Mouse (Mus musculus) midbrain, embryonic 16.5 days (tissue): ENCODE measurements around the gene Akap13. TPM values are rescaled to one million over a fixed set of nuclear protein-coding genes. Genes with fewer than 3 reads are reported as not detected.

Experiments
- ATAC-seq: fragments of 200-750 bp; cut with Nextera tagmentation; 2 replicates; pipeline ENCODE4 v1.8.0; 2017; ENCODE audit warnings: moderate TSS enrichment
- H3K27ac ChIP-seq: fragments of 300-500 bp; sonication (generic); 2 replicates; pipeline ENCODE4 v1.5.1; 2014; ENCODE audit warnings: mild to moderate bottlenecking, low read length, mixed read lengths
- H3K27me3 ChIP-seq: fragments of 300-500 bp; sonication (generic); 2 replicates; pipeline ENCODE4 v1.6.1; 2014; ENCODE audit warnings: low read depth, low read length, mixed read lengths; ENCODE audit not compliant: control insufficient read depth, insufficient read depth
- H3K36me3 ChIP-seq: fragments of 300-500 bp; sonication (generic); 2 replicates; pipeline ENCODE4 v1.6.1; 2014; ENCODE audit warnings: mild to moderate bottlenecking, low read length, moderate library complexity, mixed read lengths; ENCODE audit not compliant: control insufficient read depth, insufficient read depth
- H3K4me1 ChIP-seq: fragments of 300-500 bp; sonication (generic); 2 replicates; pipeline ENCODE4 v1.6.1; 2014; ENCODE audit warnings: mild to moderate bottlenecking, low read length, mixed read lengths; ENCODE audit not compliant: control insufficient read depth, insufficient read depth
- H3K4me2 ChIP-seq: fragments of 300-500 bp; sonication (generic); 2 replicates; pipeline ENCODE4 v1.6.1; 2014; ENCODE audit warnings: mild to moderate bottlenecking, low read length, mixed read lengths
- H3K4me3 ChIP-seq: fragments of 300-500 bp; sonication (generic); 2 replicates; pipeline ENCODE4 v1.5.1; 2014; ENCODE audit warnings: low read depth, mild to moderate bottlenecking, low read length, moderate library complexity, mixed read lengths
- H3K9ac ChIP-seq: fragments of 300-500 bp; sonication (generic); 2 replicates; pipeline ENCODE4 v1.6.1; 2014; ENCODE audit warnings: low read depth, low read length, mixed read lengths
- H3K9me3 ChIP-seq: fragments of 300-500 bp; sonication (generic); replicated peaks from 2 replicates; pipeline ENCODE4 v1.6.1; 2014; ENCODE audit warnings: mild to moderate bottlenecking, low read length, mixed read lengths; ENCODE audit not compliant: control insufficient read depth, poor library complexity, severe bottlenecking
- WGBS: fragments of 180-500 bp; shearing (Covaris S2); extraction: QIAGEN DNeasy Blood & Tissue Kit; methylation state at CpG from one replicate; pipeline ENCODE4 v1.1.7; 2014; 5-methylcytosine and 5-hydroxymethylcytosine counted together
- polyA plus RNA-seq: library from polyadenylated mRNA; unstranded; fragments of >200 nt; fragmentation: Nextera tagmentation; extraction: Ambion mirVana; gene quantifications from 2 replicates; pipeline ENCODE4 v1.2.1, GENCODE M21; 2015

Gene Akap13
- polyA plus RNA-seq, 1 experiment from 2014 or later: 10.7 TPM

DNA sequence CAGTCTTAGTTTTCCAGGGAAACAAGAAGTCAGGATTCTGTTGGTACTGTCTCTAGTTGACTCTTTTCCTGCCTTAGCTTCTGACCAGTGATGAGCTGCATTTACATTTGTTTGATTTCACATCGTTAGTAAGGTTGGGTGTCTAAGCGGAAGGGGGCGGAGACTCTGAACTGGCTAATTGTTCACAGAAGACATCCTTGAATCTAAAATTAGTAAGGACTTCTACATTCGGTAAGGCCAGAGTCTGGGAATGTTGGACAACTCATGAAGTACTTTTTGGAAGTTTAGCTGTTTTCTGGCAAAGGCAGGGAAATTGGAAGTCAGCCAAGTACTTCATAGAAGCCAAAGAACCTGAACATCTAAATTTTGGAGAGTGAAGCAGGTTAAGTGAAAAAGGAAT is 188.7 kb downstream of the Akap13 start:
- 58% methylated on average over 4 of the region's 4 CpGs for WGBS
- H3K27me3 ChIP-seq: no peaks in the 10 kb centered on the region
- peaks cover 13% of the 10 kb centered on the region for H3K4me1 ChIP-seq
- no peaks in the 10 kb centered on the region for H3K36me3 ChIP-seq
- peak overlapping the region; percentile 23 for H3K4me2 ChIP-seq
- no peaks in the 10 kb centered on the region for H3K9me3 ChIP-seq
- no peak overlapping the region for H3K9ac ChIP-seq
- peak overlapping the region; percentile 6; the same call in 1 of the 2 replicates for H3K4me3 ChIP-seq
- H3K27ac ChIP-seq: no peak overlapping the region
- no peak for ATAC-seq

DNA sequence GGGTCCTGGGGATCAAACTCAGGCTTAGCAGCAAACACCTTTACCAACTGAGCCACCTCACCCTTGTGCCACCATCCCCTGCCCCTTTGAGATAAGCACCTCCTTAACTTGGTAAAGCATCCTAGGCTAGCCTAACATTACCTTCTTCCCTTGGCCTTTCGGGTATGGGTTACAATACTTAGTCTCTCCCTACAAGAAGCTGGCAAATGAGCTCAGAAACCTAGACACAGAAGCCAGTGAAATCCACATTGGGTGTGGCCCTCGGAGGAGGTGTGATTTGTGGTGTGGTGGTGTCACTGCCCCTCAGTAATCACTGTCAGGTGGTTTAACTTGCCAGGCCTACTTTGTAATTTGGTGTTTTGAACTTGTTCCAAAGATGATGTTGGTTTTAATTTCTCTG is 189.3 kb downstream of the Akap13 start:
- no peak overlapping the region for H3K4me2 ChIP-seq
- H3K4me1 ChIP-seq: peaks cover 13% of the 10 kb centered on the region
- no peaks in the 10 kb centered on the region for H3K36me3 ChIP-seq
- H3K9me3 ChIP-seq: no peaks in the 10 kb centered on the region
- 94% methylated on average over 2 of the region's 2 CpGs for WGBS
- no peak overlapping the region for H3K9ac ChIP-seq
- H3K4me3 ChIP-seq: no peak overlapping the region
- no peak overlapping the region for H3K27ac ChIP-seq
- no peaks in the 10 kb centered on the region for H3K27me3 ChIP-seq
- no peak for ATAC-seq

DNA sequence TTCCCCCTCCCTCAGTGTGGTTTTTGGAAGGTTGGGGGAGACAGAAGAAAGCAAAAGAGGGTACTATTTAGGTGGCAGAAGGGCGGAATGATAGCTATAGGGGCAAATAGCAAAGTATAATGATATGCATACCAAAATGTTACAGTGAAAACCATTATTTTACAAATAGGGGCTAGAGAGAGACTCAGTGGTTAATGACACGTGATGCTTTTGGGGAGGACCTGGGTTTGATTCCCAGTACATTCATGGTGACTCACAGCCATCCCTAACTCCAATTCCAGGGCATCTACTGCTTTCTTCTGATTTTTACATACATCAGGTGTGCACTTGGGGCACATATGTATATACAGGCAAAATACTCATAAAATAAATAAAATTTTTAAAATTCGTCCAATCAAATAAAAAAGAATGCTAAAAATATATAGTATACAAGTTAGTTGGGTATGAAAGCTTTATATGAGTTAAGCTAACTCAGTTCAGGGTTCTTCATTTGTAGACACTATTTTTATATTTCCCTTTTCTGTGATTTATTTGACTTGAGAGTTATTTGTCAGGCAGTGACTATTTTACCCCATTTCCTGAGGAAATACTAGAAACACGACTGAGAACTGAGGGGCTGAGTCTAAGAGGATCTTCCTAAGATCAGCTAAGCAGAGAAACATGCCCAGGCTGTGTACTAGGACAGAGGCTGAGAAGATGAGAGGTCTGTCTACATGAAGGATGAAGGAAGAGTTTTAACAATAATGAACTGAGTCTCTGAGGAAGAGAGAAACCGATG is 190.0 kb downstream of the Akap13 start:
- 87% methylated on average over 5 of the region's 5 CpGs for WGBS
- no peak for ATAC-seq
- Histone ChIP-seq H3K9me3 (no peaks in the 10 kb centered on the region), H3K27ac (no peak overlapping the region), H3K27me3 (no peaks in the 10 kb centered on the region), H3K4me3 (no peak overlapping the region), H3K4me2 (no peak overlapping the region), H3K36me3 (no peaks in the 10 kb centered on the region), H3K9ac (no peak overlapping the region), H3K4me1 (peaks cover 13% of the 10 kb centered on the region)

DNA sequence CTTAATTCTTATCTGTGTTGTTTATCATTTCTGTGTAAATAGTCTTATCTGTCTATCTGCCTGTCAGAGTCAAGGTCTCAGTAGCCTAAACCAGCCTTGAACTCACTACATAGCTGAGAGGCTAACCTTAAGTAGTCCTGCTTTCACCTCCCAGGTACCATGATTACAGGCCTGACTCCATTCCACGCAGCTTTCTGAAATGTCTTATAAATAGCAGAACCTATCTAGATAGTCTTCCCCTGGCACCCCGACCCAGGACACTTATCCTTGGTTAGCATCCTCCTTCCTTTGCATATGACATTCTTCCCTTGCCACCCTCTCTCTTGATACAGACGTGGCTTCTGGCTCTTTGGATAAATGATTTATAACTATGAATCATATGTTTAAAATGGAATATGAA is 192.7 kb downstream of the Akap13 start:
- Histone ChIP-seq H3K9ac (no peak overlapping the region), H3K27ac (no peak overlapping the region), H3K4me3 (no peak overlapping the region), H3K36me3 (no peaks in the 10 kb centered on the region), H3K4me1 (no peaks in the 10 kb centered on the region), H3K4me2 (no peak overlapping the region), H3K27me3 (no peaks in the 10 kb centered on the region), H3K9me3 (no peaks in the 10 kb centered on the region)
- ATAC-seq: no peak
- WGBS: 91% methylated on average over 3 of the region's 3 CpGs

DNA sequence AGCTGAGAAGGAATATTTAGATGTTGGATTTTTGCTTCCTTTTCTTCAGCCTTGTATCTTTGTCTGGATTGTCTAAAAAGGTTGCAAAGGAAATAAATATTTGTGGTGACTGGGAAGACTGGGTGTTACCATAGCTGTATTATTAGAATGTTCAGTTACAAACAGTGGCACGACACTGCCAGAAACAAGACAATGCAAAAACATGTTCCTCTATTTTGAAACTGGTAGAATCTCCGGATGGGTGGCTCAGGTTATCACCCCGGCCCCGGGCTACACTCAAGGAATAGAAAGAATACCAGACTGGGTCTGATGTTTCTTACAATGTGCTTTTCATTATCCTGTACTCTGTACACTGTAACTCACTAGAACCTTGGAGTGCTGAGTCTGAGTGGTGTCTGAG is 193.6 kb downstream of the Akap13 start:
- no peak for ATAC-seq
- 90% methylated on average over 4 of the region's 4 CpGs for WGBS
- no peak overlapping the region for H3K4me2 ChIP-seq

DNA sequence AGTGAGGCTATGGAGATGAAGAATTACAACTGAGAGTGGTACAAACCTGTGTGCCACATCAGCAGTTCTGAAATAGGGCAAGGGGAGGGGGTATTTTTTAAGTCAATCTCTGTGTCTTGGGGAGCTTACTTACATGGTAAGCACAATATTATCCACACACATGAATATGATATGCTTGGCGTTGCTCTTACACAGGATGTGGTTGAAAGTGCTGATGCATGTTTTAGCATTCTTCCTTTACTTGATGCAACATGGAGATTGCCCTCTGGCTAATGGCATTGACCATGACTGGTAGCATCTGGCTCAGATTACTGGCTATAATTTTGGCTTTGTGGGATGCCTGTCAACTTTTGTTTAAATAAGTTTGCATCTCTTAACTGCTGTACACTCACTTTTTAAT is 194.6 kb downstream of the Akap13 start:
- H3K36me3 ChIP-seq: no peaks in the 10 kb centered on the region
- no peak overlapping the region for H3K4me2 ChIP-seq
- 83% methylated on average over 1 of the region's 1 CpGs for WGBS
- ATAC-seq: no peak
- no peaks in the 10 kb centered on the region for H3K27me3 ChIP-seq
- no peak overlapping the region for H3K4me3 ChIP-seq
- no peaks in the 10 kb centered on the region for H3K9me3 ChIP-seq
- H3K9ac ChIP-seq: no peak overlapping the region
- H3K27ac ChIP-seq: no peak overlapping the region
- H3K4me1 ChIP-seq: no peaks in the 10 kb centered on the region

More for the DNA sequence above, 193.6 kb downstream of the Akap13 start:
- Histone ChIP-seq H3K27ac (no peak overlapping the region), H3K9me3 (no peaks in the 10 kb centered on the region), H3K9ac (no peak overlapping the region), H3K36me3 (no peaks in the 10 kb centered on the region), H3K27me3 (no peaks in the 10 kb centered on the region), H3K4me3 (no peak overlapping the region), H3K4me1 (no peaks in the 10 kb centered on the region)

DNA sequence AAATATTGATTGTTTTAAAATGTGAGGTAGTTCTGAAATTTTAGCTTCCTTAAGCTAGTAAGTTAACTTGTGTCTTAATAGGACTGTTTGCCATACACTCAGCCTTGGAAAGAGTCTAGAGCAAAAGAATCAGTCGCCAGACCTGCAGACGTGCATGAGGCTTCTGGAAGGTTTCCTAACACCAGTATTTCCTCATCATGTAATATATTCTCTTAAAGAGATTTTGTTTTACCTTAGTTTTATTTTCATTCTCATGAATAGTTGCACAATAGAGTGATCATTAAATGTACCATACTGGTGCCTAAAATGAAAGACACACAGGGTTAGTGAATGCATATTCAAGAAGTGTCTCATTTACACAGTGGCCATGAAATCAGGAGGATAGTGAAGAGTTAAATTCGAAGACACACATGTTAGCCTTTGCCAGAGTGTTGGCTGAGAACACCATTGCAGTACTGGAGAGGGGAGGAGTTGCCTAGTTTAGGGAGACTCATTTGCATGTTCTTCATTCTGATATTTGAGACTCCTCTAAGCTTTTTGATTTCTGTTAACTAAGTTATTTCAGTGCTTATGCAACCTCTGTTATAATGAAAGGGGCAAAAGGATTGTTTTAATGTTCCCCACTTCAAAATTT is 198.5 kb downstream of the Akap13 start:
- H3K4me1 ChIP-seq: no peaks in the 10 kb centered on the region
- no peaks in the 10 kb centered on the region for H3K36me3 ChIP-seq
- H3K9me3 ChIP-seq: no peaks in the 10 kb centered on the region
- H3K27ac ChIP-seq: no peak overlapping the region
- H3K4me2 ChIP-seq: no peak overlapping the region
- no peak overlapping the region for H3K9ac ChIP-seq
- ATAC-seq: no peak
- H3K4me3 ChIP-seq: no peak overlapping the region
- H3K27me3 ChIP-seq: no peaks in the 10 kb centered on the region
- WGBS: 75% methylated on average over 3 of the region's 3 CpGs

DNA sequence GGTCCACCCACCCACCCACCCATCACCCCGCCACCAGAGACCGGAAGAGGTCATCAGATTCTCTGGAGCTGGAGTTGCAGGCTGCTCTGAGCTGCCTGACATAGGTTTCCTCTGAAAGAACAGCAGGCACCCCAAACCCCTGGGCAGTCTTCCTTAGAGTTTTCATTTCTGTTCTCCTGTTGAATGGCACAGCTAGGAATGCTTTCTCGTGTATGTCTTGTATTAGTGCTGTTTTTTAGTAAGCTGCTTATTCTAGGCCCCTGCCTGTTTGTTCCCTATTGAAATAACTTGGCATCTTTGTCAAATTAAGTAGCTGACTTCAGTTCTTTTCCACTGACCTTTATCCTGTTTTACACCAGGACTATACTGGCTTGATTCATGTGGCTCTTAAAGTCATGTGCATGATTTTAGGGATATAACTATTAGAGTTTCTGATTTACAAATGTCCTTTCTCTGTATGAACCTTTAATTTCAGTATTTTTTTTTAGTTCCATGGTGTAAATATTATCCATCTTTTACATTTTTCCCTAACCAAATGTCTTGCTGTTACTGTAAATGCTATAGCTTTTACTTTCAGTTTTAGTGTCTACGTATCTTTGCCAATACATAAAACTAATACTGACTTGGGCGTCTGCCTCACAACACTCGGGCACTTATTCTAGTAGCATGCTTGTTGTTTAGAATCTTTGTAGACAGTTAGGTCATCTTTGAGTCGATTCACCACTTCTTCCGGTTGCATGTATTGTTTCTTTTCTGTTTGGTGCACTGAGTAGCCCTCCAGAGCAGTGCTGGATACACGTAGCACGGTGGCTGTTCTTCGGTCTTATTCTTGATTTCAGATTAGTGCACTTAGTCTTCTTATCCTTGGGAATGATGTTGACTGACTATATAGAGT is 200.1 kb downstream of the Akap13 start:
- Histone ChIP-seq H3K9ac (no peak overlapping the region), H3K4me3 (no peak overlapping the region), H3K4me1 (no peaks in the 10 kb centered on the region), H3K4me2 (no peak overlapping the region), H3K27ac (no peak overlapping the region), H3K27me3 (no peaks in the 10 kb centered on the region), H3K9me3 (no peaks in the 10 kb centered on the region), H3K36me3 (no peaks in the 10 kb centered on the region)
- no peak for ATAC-seq
- WGBS: 80% methylated on average over 11 of the region's 11 CpGs
